14 mouse cellular contexts compared by ENCODE assay signal in genomic region chr11:43891457-43891856, GRCm38 (mm10). TPM values are rescaled to one million over a fixed set of nuclear protein-coding genes. Genes with fewer than 3 reads are reported as not detected.
DNase-seq lines count a peak whose midpoint lies in the region; ATAC-seq lines count a peak whose summit lies in the region.
"Had no signal": no experiment of that assay in that cellular context is flagged by ENCODE, and none has a peak within 500 bp of the region (broad histone marks: within the 10 kb centered on the region; RNA-seq: fewer than 3 reads in every experiment).

No protein-coding gene starts in this region.

- no peaks in the 10 kb centered on the region for H3K9me3 ChIP-seq in lung, embryonic 15.5 days
- H3K9me3 ChIP-seq in forebrain, embryonic 10.5 days: no peaks in the 10 kb centered on the region
- H3K9me3 ChIP-seq: embryonic facial prominence, embryonic 13.5 days; forebrain, embryonic 15.5 days; midbrain, embryonic 10.5 days had no signal

- no peaks in the 10 kb centered on the region for H3K4me1 ChIP-seq in lung, embryonic 15.5 days
- no peaks in the 10 kb centered on the region for H3K4me1 ChIP-seq in forebrain, embryonic 10.5 days
- H3K4me1 ChIP-seq: embryonic facial prominence, embryonic 13.5 days; forebrain, embryonic 15.5 days; midbrain, embryonic 10.5 days had no signal

- H3K27ac ChIP-seq in lung, embryonic 15.5 days: no peak overlapping the region
- no peak overlapping the region for H3K27ac ChIP-seq in forebrain, embryonic 10.5 days
- H3K27ac ChIP-seq: embryonic facial prominence, embryonic 13.5 days; forebrain, embryonic 15.5 days; midbrain, embryonic 10.5 days had no signal

- H3K27me3 ChIP-seq in lung, embryonic 15.5 days: no peaks in the 10 kb centered on the region
- no peaks in the 10 kb centered on the region for H3K27me3 ChIP-seq in forebrain, embryonic 10.5 days (ENCODE audit: poor library complexity, severe bottlenecking)
- H3K27me3 ChIP-seq: CH12.LX; embryonic facial prominence, embryonic 13.5 days; forebrain, embryonic 15.5 days; Patski had no signal

- no peak overlapping the region for H3K9ac ChIP-seq in lung, embryonic 15.5 days
- H3K9ac ChIP-seq: embryonic facial prominence, embryonic 13.5 days; forebrain, embryonic 15.5 days had no signal

- 0 out of 2 replicates have a peak, but pooled peaks have one; percentile 9 for ATAC-seq in lung, embryonic 15.5 days (ENCODE audit: borderline replicate concordance, extremely low read depth, low FRiP score, low TSS enrichment)
- ATAC-seq: forebrain, embryonic 15.5 days; Patski had no signal

- no peak overlapping the region for H3K4me3 ChIP-seq in lung, embryonic 15.5 days
- H3K4me3 ChIP-seq in forebrain, embryonic 10.5 days: no peak overlapping the region
- H3K4me3 ChIP-seq: embryonic facial prominence, embryonic 13.5 days; forebrain, embryonic 15.5 days; midbrain, embryonic 10.5 days had no signal

- no peaks in the 10 kb centered on the region for H3K36me3 ChIP-seq in lung, embryonic 15.5 days
- no peaks in the 10 kb centered on the region for H3K36me3 ChIP-seq in forebrain, embryonic 10.5 days (replicated peaks)
- H3K36me3 ChIP-seq: embryonic facial prominence, embryonic 13.5 days; forebrain, embryonic 15.5 days; midbrain, embryonic 10.5 days had no signal

- DNase-seq in 3T3-L1 (ENCODE audit: low read depth, low spot score): peak; percentile 44
- DNase-seq in adrenal gland, adult 2 months: peak; percentile 81
- peak; percentile 51 for DNase-seq in liver
- no peak for DNase-seq in urinary bladder, postnatal 10 days (ENCODE audit: low spot score)
- DNase-seq in thymus, postnatal 10 days (ENCODE audit: low spot score in 2 of 2): no peak
- DNase-seq in forebrain, embryonic 10.5 days (ENCODE audit: extremely low spot score, low spot score): no peak
- DNase-seq: cerebellum, postnatal 10 days; thymus, postnatal 4 days had no signal

- WGBS in lung, embryonic 15.5 days: 76% methylated on average over 3 of the region's 3 CpGs
- WGBS in forebrain, embryonic 10.5 days: 91% methylated on average over 3 of the region's 3 CpGs

- H3K4me2 ChIP-seq in lung, embryonic 15.5 days: no peak overlapping the region
- H3K4me2 ChIP-seq: embryonic facial prominence, embryonic 13.5 days; forebrain, embryonic 15.5 days had no signal

RNA-seq across cellular contexts. Expression of gene Adra1b, which starts 9.6 kb away (rescaled TPM):
- 1 to 10 TPM; 2.7 to 5.9 TPM for total RNA-seq in adrenal gland, adult 2 months (2021)
- polyA plus RNA-seq in adrenal gland, adult 2 months (2012; rRNA removed): 6.4 and 6.5 TPM in 2 replicates
- polyA plus RNA-seq in lung, embryonic 15.5 days (2015; fragmentation: Nextera tagmentation; extraction: Ambion mirVana): 4.3 and 4.8 TPM in 2 replicates
- polyA plus RNA-seq in forebrain, embryonic 10.5 days (2016; fragmentation: Nextera tagmentation; extraction: Ambion mirVana): 0.12 and 0.15 TPM in 2 replicates
- total RNA-seq: CH12.LX had no signal

Comparison
In these comparisons a context has a peak if more than half of its experiments do, and no peak if none do; other contexts are left out.
1. DNase-seq: peak in 3T3-L1 (single experiment), adrenal gland, adult 2 months (single experiment) and liver (single experiment); none in urinary bladder, postnatal 10 days (single experiment), thymus, postnatal 10 days (0 of 2) and forebrain, embryonic 10.5 days (single experiment).